Mouse (Mus musculus) neural tube, embryonic 10.5 days (tissue): ENCODE data around the gene Klhdc1.

Experiments used
- DNase-seq: peaks from one replicate; pipeline ENCODE4 v3.0.0-alpha.2; 2017; ENCODE audit warnings: low spot score; ENCODE audit errors: extremely low spot score

The Klhdc1 gene

GRCm38 (mm10) chr12:69227776-69228466 lies 13.1 kb upstream of the Klhdc1 start, which contains the start of gene Pole2:
Gene Pole2 (minus strand): TSS chr12:69228195.
- peak; percentile 91 for DNase-seq

DNA sequence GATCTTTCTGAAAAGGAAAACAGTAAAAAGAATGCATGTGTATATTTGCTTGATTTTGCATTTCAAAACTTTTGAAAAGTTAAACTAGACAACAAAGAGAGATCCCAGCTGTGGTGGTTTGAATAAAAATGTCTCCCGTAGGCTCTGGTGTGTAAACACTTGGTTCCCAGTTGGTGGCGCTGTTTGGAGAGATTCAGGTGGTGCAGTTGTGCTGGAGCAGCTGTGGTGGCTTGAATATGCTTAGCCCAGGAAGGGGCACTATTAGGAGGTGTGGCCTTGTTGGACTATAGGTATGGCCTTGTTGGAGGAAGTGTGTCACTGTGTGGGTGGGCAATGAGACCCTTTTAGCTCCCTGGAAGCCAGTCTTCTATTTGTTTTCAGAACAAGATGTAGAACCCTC lies 11.7 kb upstream of the Klhdc1 start:
- no peak for DNase-seq

GRCm38 (mm10) chr12:69235782-69236181 lies 5.2 kb upstream of the Klhdc1 start:
- DNase-seq: no peak

GRCm38 (mm10) chr12:69238284-69238683 lies 2.7 kb upstream of the Klhdc1 start:
- no peak for DNase-seq

- DNase-seq: peak; percentile 16
These were observed 412 bp downstream of the Klhdc1 start for GRCm38 (mm10) chr12:69241405-69241770.

GRCm38 (mm10) chr12:69241771-69242431 lies 925 bp downstream of the Klhdc1 start:
- peak; percentile 83 for DNase-seq

GRCm38 (mm10) chr12:69249766-69250165 lies 8.8 kb downstream of the Klhdc1 start:
- no peak for DNase-seq

DNA sequence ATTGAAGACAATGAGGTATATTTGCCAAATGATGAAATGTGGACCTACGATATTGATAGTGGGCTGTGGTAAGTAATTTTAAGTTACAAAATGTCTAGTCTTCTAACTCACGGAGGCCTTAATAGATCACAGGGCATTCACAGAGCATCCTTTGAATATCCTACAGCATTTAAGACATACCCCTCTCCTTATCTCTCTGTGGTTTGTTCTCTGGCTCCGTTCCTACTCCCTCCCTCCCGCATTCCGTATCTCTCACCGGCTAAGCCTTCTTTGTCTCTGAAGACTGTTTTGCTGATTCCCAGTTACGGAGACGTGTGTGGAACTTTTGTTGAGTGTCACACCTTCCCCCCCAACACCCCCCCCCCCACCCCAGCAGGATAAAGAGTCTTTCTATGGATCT lies 9.8 kb downstream of the Klhdc1 start:
- no peak for DNase-seq

DNA sequence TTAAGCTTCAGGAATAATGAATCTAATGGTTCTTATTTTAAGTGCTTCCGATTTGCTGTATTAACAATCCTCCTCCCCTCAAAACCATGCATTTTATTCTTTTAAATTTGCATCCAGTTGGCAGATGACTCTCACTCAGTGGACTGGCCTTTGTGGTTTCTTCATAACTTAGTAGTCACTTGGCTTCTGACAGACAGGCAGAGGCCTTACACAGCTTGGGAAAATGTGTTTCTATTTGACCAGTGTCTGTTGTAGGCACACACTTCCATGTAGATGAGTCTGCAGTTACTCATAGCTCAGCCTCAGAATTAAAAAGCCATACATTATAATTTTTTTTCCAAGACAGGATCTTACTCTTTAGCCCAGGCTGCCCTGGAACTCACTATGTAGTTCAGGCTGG lies 12.8 kb downstream of the Klhdc1 start:
- no peak for DNase-seq

DNA sequence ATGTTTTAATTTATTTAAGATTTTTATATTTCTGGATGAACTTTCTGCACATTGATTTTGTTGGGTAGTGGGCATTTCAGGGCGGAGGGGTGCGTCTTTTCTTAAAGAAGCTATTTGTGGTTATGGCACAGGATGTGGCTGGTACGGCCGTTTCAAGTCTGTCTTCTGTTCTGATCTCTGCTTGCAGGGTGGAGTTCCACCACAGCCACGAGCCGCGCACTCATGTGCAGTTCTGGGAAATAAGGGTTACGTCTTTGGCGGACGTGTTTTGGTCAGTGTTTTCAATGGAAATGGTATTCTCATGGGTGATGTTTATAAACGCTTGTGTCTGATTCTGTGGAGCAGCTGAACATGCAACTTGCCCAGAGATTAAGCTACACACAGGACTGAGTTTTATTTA lies 16.9 kb downstream of the Klhdc1 start:
- no peak for DNase-seq

DNA sequence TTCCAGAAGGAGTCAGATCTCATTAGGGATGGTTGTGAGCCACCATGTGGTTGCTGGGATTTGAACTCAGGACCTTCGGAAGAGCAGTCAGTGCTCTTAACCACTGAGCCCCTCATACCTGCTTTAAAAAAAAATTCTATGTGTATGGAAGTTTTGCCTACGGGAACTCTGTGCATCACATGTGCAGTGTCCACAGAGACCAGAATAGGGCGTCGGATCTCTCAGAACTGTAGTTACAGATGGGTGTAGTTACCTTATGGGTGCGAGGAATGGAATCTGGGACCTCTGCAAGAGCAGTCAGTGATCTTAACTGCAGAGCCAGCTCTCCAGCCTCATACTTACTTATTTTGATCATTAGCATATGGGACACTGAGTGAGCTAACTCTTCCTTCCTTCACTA lies 21.3 kb downstream of the Klhdc1 start:
- DNase-seq: no peak

- DNase-seq: no peak
These were observed 24.1 kb downstream of the Klhdc1 start for GRCm38 (mm10) chr12:69265031-69265430.

GRCm38 (mm10) chr12:69267956-69268632 lies 27.1 kb downstream of the Klhdc1 start:
- no peak for DNase-seq

DNA sequence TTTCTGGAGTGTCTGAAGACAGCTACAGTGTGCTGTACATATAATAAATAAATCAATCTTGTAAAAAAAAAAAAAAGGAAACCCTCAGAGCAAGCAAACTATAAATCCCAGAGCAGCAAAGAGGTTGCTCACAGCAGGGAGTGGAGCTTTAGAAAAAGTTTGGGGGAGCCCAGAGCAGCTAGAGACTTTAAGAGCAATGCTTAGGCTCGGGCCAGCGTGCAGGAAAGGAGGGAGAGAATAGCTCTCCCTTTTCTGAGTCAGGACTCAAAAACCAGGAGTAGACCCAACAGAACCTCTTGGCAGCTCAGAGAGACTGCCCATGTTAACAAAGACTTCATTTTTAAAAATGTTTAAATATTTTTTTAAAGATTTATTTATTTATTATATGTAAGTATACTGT lies 28.0 kb downstream of the Klhdc1 start:
- no peak for DNase-seq

DNA sequence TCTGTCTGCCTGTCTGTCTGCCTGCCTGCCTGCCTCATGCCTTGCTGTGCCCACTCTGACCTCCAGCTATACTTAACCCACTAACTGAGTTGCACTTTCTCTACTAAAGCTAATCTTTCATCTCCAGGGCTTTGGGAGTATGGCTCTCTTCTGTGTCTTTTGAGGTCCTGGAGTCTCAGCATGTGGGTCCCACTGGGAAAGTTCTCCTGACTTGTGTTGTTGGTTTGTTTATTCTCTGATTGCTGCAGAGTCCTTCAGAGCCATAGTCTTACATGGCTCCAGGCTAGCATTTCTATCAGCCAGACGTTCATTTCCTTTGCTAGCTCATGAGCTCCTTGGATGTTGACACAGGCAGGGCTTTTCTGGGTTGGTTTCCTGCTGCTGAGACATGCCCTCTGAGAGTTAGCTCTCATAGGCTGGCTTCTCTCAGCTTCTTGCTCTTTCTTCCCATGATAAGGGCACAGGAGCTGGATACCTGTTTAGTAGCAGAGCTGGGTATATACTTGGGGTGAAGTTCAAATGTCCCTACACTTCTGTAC lies 39.0 kb downstream of the Klhdc1 start:
- DNase-seq: no peak

DNA sequence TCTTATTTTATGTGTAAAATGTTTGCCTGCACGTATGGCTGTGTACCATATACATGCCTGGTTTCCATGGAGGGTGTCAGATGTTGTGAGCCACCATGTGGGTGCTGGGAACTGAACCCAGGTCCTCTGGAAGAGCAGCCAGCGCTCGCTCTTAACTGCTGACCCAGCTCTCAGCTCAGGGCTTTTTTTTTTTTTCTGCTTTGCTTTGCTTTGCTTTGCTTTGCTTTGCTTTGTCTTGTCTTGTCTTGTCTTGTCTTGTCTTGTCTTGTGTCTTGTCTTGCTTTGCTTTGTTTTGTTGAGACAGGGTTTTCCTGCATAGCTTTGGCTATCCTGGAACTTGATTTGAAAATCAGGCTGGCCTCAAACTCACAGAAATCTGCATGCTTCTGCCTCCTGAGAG lies 39.9 kb downstream of the Klhdc1 start:
- DNase-seq: no peak

- no peak for DNase-seq
These were observed 42.2 kb downstream of the Klhdc1 start for GRCm38 (mm10) chr12:69283146-69283545.

DNA sequence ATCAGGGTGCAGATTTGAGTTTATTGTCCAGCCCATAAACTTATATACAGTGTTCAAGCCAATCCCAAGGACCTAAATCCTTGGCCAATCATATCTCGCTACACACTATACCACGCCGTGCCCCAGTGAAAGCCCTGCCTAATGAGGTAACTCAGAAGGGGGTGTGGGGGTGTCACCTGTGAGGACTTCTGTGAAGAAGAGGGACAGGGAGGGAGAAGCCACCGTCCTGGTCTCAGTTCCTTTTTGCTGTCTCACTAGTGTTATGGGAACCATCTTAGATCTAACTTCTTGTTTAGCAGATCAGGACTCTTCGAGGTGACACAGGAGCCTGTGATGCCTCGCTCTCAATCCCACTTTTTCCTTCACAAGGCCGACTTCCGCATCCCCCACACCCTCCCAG lies 46.6 kb downstream of the Klhdc1 start:
- DNase-seq: no peak

DNA sequence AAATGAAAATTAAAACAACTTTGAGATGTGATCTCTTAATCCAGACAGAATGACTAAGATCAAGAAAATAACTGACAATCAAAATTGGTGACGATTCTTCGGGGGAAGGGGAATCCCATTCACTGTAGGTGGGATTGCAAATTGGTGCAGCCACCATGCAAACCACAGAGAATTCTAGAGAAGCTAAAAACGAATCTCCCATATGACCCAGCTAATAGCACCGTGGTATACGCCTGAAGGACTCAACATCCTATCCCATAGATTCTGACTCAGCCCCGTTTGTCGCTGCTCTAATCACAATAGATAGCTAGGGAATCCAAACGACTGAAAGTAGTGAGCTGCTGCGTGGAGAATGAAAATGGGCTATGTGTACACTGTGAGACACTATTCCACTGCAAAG lies 47.7 kb downstream of the Klhdc1 start:
- DNase-seq: no peak

- DNase-seq: no peak
These were observed 51.4 kb downstream of the Klhdc1 start for GRCm38 (mm10) chr12:69292401-69292800.

GRCm38 (mm10) chr12:69293815-69294214 lies 52.8 kb downstream of the Klhdc1 start:
- DNase-seq: no peak

DNA sequence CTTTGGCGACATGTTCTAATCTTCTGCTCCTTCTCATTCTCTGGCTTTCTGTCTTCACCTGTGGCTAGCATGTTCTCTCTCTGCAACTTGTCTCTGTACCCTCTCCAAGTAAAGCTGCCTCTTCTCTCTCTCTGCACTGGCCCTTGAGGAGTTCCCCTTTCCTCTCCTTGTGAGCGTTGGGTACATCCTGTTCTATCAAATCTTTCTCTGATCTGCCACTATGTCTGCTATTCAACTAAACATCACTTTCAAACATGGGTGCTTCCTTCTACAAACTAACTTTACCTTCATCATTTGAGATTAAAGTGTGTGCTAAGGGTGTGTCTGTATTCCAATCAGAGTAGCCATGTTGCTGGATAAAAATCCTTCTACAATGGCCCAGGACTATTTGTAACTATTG lies 54.0 kb downstream of the Klhdc1 start:
- DNase-seq: no peak
